Mouse (Mus musculus): ENCODE data around the gene Lrig2.

GRCm38 (mm10) chr3:104416806-104417205 is 94.9 kb downstream of the Lrig2 start:
- TF ChIP-seq CTCF (IDR thresholded peaks at IDR 0.05; ENCODE audit: control insufficient read depth, insufficient read depth, insufficient read length) (no peak), CEBPB (IDR thresholded peaks at IDR 0.05; ENCODE audit: low read depth) (no peak), MYOD1 (IDR thresholded peaks at IDR 0.05; ENCODE audit: control insufficient read depth, insufficient read length, low read depth) (no peak), MAX (IDR thresholded peaks at IDR 0.05) (no peak), USF1 (IDR thresholded peaks at IDR 0.05; ENCODE audit: low read depth) (no peak)

Data from C2C12 (cell line).